Mouse (Mus musculus): ENCODE results near the gene Slc44a5. TPM values are rescaled to one million over a fixed set of nuclear protein-coding genes. Genes with fewer than 3 reads are reported as not detected.

Gene Slc44a5
- polyA plus RNA-seq, 1 experiment: 3.7 TPM

DNA sequence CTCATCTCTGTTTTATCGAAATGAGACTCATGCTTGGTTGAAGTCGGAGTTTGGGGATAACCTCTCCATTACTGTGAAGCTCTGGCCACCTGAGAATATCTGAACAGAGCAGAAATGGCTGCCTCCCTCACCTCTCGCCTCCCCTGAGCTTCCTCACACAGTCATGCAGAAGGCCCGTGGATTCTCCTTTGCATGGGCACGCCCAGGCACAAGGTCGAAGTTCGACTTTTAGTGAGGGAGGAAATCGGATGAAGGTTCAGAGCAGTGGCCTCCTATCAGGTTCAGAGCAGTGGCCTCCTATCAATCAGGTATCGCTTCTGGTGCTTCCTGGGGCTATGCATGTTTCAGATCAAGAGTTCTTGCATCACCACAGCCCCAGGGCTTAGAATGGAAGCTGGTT lies 295.1 kb downstream of the Slc44a5 start:
- Histone ChIP-seq H3K4me3 (ENCODE audit: control insufficient read depth, low read depth, low read length) (no peak overlapping the region), H3K27ac (ENCODE audit: control insufficient read depth, insufficient read depth, low read depth, low read length) (no peak overlapping the region), H3K27me3 (ENCODE audit: control insufficient read depth, insufficient read depth, low read length) (no peaks in the 10 kb centered on the region), H3K36me3 (ENCODE audit: control insufficient read depth, insufficient read depth, low read length) (no peaks in the 10 kb centered on the region), H3K4me1 (ENCODE audit: control insufficient read depth, insufficient read depth, low read length) (peaks cover 2% of the 10 kb centered on the region)
- TF ChIP-seq POLR2A (IDR thresholded peaks at IDR 0.05; ENCODE audit: control insufficient read depth, low read depth, low read length): no peak
- TF ChIP-seq CTCF (IDR thresholded peaks at IDR 0.05; ENCODE audit: control insufficient read depth, insufficient read depth, insufficient replicate concordance, low read depth, low read length): no peak

DNA sequence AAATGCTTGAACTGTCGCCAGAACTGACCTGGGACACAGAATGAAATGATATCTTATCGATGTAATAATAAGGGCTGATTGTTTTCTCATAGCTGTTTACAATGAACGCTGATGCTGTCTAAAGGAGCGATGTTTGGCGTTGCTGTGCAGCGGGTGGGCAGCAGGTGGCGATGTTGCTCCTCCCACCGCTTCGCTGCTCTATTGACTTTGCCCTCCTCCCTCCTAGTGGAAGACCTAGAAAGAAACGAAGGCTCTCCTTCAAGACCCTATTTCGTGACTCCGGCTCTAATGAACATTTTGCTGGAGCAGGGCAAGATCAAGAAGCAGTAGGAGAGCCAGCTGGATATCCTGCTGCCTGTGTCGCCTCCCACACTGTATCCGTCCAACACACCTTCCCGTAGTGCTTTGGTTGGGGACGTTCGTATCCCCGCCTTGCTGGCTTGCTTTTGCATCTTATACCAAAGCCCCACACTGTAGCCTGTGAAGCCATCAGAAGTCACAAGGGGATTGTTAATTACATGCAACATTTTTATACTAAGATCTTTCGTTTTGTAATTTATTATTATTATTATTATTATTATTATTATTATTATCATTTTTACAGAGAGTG lies 296.6 kb downstream of the Slc44a5 start:
- no peak overlapping the region for H3K27ac ChIP-seq (ENCODE audit: control insufficient read depth, insufficient read depth, low read depth, low read length)
- H3K36me3 ChIP-seq (ENCODE audit: control insufficient read depth, insufficient read depth, low read length): no peaks in the 10 kb centered on the region
- TF ChIP-seq CTCF (IDR thresholded peaks at IDR 0.05; ENCODE audit: control insufficient read depth, insufficient read depth, insufficient replicate concordance, low read depth, low read length) (peak; percentile 100), POLR2A (IDR thresholded peaks at IDR 0.05; ENCODE audit: control insufficient read depth, low read depth, low read length) (no peak)
- peak overlapping the region; percentile 55; the same call in 1 of the 2 replicates for H3K4me3 ChIP-seq (ENCODE audit: control insufficient read depth, low read depth, low read length)
- H3K27me3 ChIP-seq (ENCODE audit: control insufficient read depth, insufficient read depth, low read length): no peaks in the 10 kb centered on the region
- peaks cover 2% of the 10 kb centered on the region for H3K4me1 ChIP-seq (ENCODE audit: control insufficient read depth, insufficient read depth, low read length)

DNA sequence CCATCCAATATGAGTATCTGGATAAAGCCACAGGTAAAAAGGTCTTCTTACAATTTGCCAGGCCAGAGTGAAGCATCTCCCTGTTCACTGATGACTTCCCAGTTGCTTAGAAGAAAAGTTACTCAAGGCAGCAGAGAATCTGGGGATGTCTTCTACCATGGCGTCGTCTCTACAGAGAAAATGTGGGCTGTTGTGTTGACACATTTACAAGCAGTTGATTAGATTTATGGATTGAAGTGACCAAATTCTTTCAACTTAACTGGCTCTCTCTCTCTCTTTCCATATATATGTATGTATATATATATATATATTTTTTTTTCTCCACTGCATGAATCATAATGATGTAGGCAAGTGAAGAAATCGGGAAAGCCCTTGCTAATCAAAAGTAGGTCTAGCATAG lies 301.4 kb downstream of the Slc44a5 start:
- H3K4me3 ChIP-seq (ENCODE audit: control insufficient read depth, low read depth, low read length): no peak overlapping the region
- no peaks in the 10 kb centered on the region for H3K27me3 ChIP-seq (ENCODE audit: control insufficient read depth, insufficient read depth, low read length)
- no peaks in the 10 kb centered on the region for H3K36me3 ChIP-seq (ENCODE audit: control insufficient read depth, insufficient read depth, low read length)
- peaks cover 2% of the 10 kb centered on the region for H3K4me1 ChIP-seq (ENCODE audit: control insufficient read depth, insufficient read depth, low read length)
- no peak overlapping the region for H3K27ac ChIP-seq (ENCODE audit: control insufficient read depth, insufficient read depth, low read depth, low read length)
- TF ChIP-seq POLR2A (IDR thresholded peaks at IDR 0.05; ENCODE audit: control insufficient read depth, low read depth, low read length) (no peak), CTCF (IDR thresholded peaks at IDR 0.05; ENCODE audit: control insufficient read depth, insufficient read depth, insufficient replicate concordance, low read depth, low read length) (no peak)

DNA sequence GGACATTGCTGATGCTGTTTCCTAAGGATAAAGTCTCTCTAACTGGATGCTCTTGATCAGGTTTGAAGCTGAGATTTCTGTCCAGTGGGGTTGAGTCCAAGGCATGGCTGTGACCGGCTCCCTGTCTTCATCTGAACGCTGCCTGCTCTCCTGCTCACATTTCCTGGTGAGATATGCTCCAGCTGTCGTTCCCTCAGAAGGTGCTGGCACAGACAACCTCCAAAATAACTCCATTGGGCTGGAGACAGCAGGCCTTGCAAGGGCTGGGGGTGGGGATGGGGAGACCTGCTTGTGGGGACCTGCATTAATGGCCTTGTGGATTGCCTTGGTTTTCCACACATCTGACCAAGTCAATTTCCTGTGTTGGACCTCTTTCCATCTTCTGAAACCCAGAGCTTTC lies 311.0 kb downstream of the Slc44a5 start:
- Histone ChIP-seq H3K27me3 (ENCODE audit: control insufficient read depth, insufficient read depth, low read length) (no peaks in the 10 kb centered on the region), H3K36me3 (ENCODE audit: control insufficient read depth, insufficient read depth, low read length) (no peaks in the 10 kb centered on the region), H3K4me3 (ENCODE audit: control insufficient read depth, low read depth, low read length) (no peak overlapping the region), H3K27ac (ENCODE audit: control insufficient read depth, insufficient read depth, low read depth, low read length) (no peak overlapping the region), H3K4me1 (ENCODE audit: control insufficient read depth, insufficient read depth, low read length) (no peaks in the 10 kb centered on the region)
- no peak for TF ChIP-seq POLR2A (IDR thresholded peaks at IDR 0.05; ENCODE audit: control insufficient read depth, low read depth, low read length)
- TF ChIP-seq CTCF (IDR thresholded peaks at IDR 0.05; ENCODE audit: control insufficient read depth, insufficient read depth, insufficient replicate concordance, low read depth, low read length): no peak

DNA sequence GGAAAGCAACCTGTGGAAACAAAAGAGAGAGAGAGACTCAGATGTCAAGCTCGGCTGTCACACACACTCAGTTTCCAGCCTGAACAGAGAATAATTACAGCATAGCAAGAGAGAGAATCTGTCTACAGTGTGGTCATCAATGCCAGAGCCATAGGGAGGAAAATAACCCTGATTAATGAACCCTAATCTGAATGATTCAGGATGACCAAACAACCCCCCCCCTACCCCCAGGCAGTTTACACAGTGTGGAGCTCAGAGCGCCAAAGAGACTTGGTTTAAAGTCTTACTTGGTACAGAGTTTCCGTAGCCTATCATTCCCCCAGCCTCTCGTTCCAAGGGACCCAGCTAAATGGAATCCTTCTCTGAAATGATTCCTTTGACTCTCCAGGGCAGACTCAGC lies 312.1 kb downstream of the Slc44a5 start:
- TF ChIP-seq POLR2A (IDR thresholded peaks at IDR 0.05; ENCODE audit: control insufficient read depth, low read depth, low read length) (no peak), CTCF (IDR thresholded peaks at IDR 0.05; ENCODE audit: control insufficient read depth, insufficient read depth, insufficient replicate concordance, low read depth, low read length) (no peak)
- Histone ChIP-seq H3K4me3 (ENCODE audit: control insufficient read depth, low read depth, low read length) (no peak overlapping the region), H3K27me3 (ENCODE audit: control insufficient read depth, insufficient read depth, low read length) (no peaks in the 10 kb centered on the region), H3K27ac (ENCODE audit: control insufficient read depth, insufficient read depth, low read depth, low read length) (no peak overlapping the region), H3K36me3 (ENCODE audit: control insufficient read depth, insufficient read depth, low read length) (no peaks in the 10 kb centered on the region), H3K4me1 (ENCODE audit: control insufficient read depth, insufficient read depth, low read length) (no peaks in the 10 kb centered on the region)

DNA sequence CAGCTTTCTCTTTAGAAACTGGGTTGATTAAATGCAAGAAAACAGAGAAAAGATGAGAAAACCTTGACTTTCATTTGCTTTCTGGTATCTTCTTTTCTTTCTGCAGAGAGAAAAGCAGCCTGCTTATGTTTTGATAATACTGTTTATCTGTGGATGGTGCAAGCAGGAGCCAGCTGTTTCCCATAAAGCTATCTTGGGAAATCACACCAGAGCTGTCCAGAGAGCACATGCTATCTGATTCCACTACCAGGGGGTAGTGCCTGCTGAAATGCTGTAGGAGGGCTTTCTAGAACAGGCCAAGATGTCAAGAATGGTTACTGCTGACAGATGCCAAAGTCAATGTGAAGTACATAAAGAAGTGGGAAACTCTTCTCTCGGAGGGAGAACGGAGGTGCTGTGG lies 314.0 kb downstream of the Slc44a5 start:
- Histone ChIP-seq H3K4me1 (ENCODE audit: control insufficient read depth, insufficient read depth, low read length) (no peaks in the 10 kb centered on the region), H3K27ac (ENCODE audit: control insufficient read depth, insufficient read depth, low read depth, low read length) (no peak overlapping the region), H3K4me3 (ENCODE audit: control insufficient read depth, low read depth, low read length) (no peak overlapping the region), H3K36me3 (ENCODE audit: control insufficient read depth, insufficient read depth, low read length) (no peaks in the 10 kb centered on the region), H3K27me3 (ENCODE audit: control insufficient read depth, insufficient read depth, low read length) (no peaks in the 10 kb centered on the region)
- TF ChIP-seq CTCF (IDR thresholded peaks at IDR 0.05; ENCODE audit: control insufficient read depth, insufficient read depth, insufficient replicate concordance, low read depth, low read length) (no peak), POLR2A (IDR thresholded peaks at IDR 0.05; ENCODE audit: control insufficient read depth, low read depth, low read length) (no peak)

DNA sequence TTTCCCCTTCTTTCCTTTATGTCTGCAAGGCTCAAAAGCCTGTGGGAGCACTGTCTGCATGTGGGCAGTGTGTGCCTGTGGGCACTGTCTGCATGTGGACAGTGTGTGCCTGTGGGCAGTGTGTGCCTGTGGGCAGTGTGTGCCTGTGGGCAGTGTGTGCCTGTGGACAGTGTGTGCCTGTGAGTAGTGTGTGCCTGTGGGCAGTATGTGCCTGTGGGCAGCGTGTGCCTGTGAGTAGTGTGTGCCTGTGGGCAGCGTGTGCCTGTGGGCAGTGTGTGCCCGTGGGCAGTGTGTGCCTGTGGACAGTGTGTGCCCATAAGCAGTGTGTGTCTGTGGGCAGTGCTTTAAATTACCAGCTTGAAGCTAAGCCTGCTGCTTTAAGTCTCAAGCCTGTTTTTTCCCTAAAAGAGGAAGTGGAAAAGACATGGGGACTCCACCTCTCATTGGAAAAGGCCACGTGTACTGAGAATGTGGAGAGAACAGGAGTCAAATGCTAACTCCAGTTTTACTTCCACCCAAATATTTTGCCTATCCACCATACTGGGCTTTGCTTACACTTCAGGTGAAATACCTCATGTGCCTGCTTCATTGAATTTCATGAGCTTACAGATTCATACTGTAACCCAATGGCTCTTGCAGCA lies 315.3 kb downstream of the Slc44a5 start:
- H3K27ac ChIP-seq (ENCODE audit: control insufficient read depth, insufficient read depth, low read depth, low read length): no peak overlapping the region
- no peaks in the 10 kb centered on the region for H3K27me3 ChIP-seq (ENCODE audit: control insufficient read depth, insufficient read depth, low read length)
- no peak overlapping the region for H3K4me3 ChIP-seq (ENCODE audit: control insufficient read depth, low read depth, low read length)
- TF ChIP-seq POLR2A (IDR thresholded peaks at IDR 0.05; ENCODE audit: control insufficient read depth, low read depth, low read length): no peak
- TF ChIP-seq CTCF (IDR thresholded peaks at IDR 0.05; ENCODE audit: control insufficient read depth, insufficient read depth, insufficient replicate concordance, low read depth, low read length): no peak
- H3K36me3 ChIP-seq (ENCODE audit: control insufficient read depth, insufficient read depth, low read length): no peaks in the 10 kb centered on the region
- H3K4me1 ChIP-seq (ENCODE audit: control insufficient read depth, insufficient read depth, low read length): no peaks in the 10 kb centered on the region
